Mouse (Mus musculus) urinary bladder, adult 18-20 months (tissue): ENCODE measurements around the gene 1700029H14Rik.
A peak's percentile ranks its signal among the peaks of the same experiment; 100 is the strongest.

ENCODE experiments used
- DNase-seq, 2 experiments: peaks; one replicate each; pipeline ENCODE4 v3.0.0; 2022; ENCODE audit warnings: low spot score in 2 of 2, mixed read lengths in 2 of 2

1700029H14Rik gene

DNA sequence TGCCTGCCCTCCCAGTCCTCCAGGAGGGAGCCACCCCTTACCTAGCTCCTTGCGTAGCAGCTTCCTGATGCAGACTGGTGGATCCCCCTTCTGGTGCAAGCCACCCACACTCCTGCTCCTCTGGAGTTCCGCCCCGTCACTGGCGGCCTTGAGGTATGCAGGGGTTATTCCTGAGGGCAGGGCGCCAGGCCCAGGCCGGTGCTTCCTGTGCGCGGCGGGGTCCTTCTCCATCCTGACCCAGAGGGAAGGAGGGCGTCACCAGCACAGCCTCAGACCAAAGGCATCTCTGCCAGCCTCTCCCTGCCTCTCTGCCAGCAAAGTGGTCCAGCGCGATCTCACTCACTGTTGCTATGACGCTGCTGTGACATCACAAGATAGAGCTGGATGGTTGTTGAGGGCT lies at the start of gene 1700029H14Rik:
Gene 1700029H14Rik, minus strand, starts transcription at position 344 of the 400 bp plus-strand sequence.
- DNase-seq: no peak

DNA sequence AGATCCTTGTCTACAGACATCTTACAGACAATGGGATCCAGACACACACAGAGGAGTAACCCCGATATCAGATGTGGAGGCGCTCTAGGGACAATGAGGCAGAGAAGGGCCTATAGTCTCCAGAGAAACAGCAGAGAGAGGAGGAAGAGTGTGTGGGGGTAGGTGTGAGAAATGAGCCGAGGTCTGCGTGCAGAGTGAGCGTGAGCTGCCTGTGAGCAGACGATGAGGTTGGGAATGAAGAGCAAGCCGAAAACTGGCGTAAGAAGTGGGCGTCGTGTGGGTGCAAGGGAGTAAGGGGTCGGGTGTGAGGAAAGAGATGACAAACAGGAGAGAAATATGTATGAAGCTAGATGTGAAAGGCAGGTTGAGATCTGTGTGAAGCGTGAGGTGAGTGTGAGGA lies 49.4 kb upstream of the 1700029H14Rik start:
- DNase-seq: no peak

DNA sequence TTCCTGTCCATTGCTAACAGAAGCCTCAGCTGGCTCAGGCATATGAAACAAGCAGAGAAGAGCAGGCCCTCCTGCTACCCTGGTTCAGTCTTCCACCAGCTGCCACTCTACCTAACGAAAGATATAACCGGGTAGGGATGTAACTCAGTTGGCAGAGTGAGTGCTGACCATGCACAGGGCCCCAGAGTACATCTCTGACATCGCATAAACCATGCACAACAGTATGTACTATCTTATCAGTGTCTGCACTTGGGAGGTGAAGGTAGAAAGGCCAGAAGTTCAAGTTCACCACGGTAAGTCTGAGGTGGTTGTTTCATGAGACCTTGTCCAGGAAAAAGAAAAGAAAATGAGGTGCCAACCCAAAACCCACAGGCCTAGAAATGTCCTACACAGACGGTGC lies 47.7 kb upstream of the 1700029H14Rik start:
- no peak for DNase-seq

GRCm38 (mm10) chr8:13608946-13609345 lies 46.7 kb upstream of the 1700029H14Rik start:
- DNase-seq: no peak

GRCm38 (mm10) chr8:13605920-13606480 lies 43.7 kb upstream of the 1700029H14Rik start:
- DNase-seq: no peak

DNA sequence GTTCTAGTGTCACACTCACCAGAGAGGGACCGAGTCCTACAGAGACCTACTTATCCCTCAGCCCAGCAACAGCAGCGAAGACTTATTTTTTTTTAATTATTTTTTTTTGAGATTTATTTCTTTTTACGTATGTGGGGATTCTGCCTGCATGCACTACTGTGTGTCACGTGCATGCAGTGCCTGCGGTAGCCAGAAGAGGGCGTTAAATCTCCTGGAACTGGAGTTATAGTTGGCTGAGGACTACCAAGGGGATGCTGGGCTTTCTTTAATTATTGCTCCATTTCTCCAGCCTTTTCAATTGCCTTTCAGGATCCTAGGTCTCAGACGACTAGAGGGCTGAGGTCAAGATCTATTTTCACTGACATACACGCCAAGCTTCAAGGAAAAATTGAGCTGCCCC lies 40.4 kb upstream of the 1700029H14Rik start:
- DNase-seq: no peak

DNA sequence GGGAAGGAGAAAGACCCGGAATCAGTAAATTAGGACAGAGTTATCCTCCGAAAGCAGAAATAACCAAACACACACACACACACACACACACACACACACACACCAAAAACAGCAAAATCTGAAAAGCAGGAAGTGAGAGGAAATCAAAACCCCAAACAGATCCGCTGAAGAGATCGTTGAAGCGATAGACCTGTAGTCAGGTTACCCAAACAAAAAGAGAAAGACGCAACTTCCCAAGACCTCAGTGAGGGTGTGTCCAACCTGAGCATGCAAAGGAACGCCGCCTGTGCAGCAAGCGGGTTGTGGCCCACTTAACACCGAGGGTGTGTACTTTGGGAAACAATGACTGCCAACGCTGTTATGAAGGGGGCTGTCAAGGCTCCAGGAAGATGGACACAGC lies 38.9 kb upstream of the 1700029H14Rik start:
- DNase-seq: no peak

GRCm38 (mm10) chr8:13600716-13601115 lies 38.5 kb upstream of the 1700029H14Rik start:
- DNase-seq: no peak

DNA sequence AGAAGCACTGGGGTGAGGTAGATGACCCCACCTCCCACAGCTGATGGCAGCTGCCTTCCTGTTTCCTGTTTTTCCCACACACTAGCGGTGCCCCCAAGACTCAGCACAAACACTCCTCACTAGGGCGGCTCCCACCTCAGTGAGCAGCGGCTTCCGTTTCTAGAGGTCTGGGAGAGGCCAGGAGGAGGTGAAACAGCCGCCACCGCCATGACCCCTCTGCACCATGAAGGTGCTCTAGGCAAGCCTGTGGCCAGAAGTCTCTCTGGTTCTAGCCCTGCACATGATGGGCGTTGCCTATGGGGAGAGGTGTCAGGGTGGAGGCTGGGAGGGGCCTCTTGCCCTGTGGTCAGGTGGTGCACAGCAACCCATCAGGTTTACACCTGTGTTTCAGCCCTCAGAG lies 37.9 kb upstream of the 1700029H14Rik start:
- no peak for DNase-seq

GRCm38 (mm10) chr8:13597777-13598176 lies 35.5 kb upstream of the 1700029H14Rik start:
- no peak for DNase-seq

- no peak for DNase-seq
Measured at GRCm38 (mm10) chr8:13595861-13596260, 33.6 kb upstream of the 1700029H14Rik start.

- DNase-seq: peak in 1 of 2 experiments; percentile 68
Measured at GRCm38 (mm10) chr8:13594884-13595323, 32.6 kb upstream of the 1700029H14Rik start.

DNA sequence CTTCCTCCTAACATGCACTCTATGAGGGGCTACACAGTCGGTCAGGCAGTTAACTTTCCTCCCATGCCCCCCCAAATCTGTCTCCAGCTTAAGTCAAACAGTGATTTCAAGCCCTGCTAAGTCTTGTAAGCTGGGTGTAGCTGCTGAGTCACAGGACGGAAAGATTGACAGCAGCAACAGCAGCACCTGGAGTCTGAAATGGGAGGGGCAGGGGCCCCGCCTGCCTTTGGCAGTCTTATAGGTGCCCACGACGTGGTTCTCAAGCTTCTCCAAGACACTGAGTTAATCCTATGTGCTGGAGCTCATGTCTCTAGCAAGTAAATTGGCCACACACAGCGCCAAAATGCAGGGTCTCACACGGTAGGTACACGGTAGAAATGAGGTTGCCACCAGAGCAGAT lies 31.1 kb upstream of the 1700029H14Rik start:
- peak in 1 of 2 experiments; percentile 30 for DNase-seq

GRCm38 (mm10) chr8:13591246-13591645 lies 29.0 kb upstream of the 1700029H14Rik start:
- DNase-seq: no peak

DNA sequence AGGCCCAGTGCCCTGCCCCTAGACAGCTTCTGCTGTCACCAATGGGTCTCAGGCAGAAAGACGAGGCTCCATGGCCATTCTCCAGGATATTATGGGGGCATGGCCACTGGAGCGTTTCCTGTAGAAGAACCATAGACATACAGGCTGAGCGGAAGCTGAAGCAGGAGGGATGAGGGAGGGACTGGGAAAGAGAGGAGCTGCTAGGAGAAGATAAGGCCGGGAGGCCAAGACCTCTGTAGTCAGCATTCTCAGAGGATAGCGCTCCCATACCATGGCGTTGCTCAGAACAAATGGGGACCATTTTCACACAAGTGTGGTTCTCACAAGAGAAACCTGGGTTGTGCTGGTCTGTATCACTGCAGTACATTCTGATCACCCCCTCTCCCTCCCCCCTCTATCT lies 26.8 kb upstream of the 1700029H14Rik start:
- no peak for DNase-seq

DNA sequence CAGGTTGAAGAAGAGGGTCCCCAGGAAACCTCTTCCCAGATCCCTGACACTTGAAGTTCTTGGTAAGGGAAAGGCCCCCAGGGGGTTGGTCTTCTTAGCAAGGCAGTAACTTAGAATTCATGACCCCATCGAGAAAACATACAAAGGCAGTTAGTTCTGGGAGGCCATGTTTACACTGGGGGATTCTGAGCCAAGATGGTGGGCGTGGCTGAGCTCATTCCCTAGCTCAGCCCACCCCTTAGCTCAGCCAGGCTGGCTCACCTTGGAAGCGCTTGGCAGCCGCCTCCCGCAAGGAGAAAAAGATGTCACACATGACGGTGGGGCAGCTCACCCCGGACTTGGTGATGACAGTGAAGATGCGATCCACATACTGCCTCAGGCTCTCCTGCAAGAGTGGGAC lies 22.4 kb upstream of the 1700029H14Rik start:
- no peak for DNase-seq

DNA sequence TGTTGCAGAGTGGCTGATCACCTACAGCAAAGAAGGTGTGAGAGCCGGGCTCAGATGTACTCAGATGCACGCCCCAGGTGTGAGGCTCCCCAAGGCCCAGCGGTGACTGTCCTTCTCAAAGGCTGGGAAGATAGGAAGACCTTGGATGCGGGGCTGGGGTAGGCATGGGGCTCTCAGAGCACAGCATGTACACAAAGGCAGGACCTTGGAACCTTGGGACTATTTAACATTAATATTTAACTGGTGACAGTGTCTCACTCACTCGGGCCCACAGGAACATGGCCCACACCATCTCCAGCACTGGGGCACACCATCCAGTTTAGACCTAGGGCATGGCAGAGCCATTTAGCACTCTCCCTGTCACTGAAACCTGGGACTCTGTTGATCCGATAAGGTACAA lies 15.6 kb upstream of the 1700029H14Rik start:
- DNase-seq: no peak

DNA sequence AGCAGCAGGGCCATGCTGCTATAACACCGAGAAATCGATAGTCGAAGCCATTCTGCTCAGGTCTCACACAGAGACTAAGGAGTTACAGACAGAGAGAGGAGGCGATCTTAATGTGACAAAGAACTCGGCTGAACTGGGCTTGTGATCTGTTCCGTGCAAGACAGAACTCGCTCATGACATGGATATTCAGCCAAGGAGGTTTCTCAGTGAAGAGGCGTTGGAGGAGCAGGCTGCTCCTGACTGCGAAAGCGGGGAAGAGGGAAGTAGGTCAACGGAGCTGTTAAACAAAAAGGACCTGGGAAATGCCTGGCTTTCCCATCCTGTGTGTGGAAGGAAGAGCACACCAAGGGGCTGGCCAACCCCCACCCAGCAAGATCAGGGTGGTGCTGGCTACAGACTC lies 9.7 kb upstream of the 1700029H14Rik start:
- DNase-seq: no peak

DNA sequence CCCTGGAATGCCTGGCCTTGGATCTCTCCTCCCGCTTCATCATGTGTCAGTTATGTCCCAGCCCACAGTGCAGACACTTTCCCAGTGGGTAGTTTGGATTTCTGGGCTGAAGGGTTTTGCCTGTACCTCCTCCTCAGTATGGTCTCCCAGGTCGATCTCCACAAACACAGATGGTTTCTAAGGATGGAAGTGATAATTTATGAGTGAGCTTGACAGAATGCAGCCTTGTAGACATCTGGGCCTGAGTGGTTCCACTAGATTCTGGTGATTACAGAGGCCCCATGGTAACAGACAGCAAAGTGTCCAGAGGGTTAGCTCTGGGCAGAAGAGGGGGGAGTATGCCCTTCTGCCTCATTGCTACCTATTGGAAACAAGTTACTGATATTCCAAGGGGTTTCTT lies 4.7 kb downstream of the 1700029H14Rik start:
- no peak for DNase-seq

GRCm38 (mm10) chr8:13551574-13551830 lies 10.8 kb downstream of the 1700029H14Rik start:
- no peak for DNase-seq

DNA sequence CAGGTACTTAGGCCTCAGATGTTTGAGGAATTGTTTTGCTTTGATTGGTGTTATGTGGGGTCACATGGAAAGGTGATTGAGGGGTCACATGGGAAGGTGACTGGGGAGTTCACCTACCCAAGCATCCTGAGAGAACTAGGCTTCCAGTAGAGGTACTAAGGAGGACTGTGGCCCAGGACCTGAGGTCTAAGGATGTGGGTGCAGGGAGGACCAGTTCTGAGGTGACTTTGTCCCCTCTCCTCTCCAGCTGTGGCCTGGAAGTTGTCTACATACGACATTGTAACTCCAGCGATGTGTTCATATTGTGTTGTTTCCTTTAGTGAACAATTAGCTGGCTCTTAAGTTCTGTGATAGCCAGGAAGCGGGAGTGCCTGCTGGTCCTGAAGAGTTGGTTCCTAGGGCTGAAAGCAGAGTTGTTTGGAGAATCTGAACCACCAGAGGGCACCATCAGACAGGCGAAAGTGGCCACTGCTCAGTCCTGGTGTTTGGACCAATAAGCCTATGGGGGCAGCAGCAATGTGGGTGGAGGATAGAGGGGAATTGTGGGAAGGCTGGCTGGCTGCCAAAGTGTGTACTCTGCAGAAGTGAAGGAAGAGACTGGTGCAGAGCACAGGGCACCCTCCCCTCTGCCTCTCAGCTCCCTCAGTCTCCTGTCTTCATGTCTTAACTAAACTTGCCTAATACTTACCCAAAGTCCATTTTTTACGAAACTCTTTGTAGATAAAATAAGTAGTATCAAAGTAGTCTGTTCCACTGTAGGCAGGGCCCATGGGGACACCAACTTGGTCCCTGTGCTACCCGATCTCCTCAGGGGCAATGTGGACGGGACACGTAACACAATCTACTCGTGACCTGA lies 11.3 kb downstream of the 1700029H14Rik start:
- peak; percentile 78 to 87 for DNase-seq

DNA sequence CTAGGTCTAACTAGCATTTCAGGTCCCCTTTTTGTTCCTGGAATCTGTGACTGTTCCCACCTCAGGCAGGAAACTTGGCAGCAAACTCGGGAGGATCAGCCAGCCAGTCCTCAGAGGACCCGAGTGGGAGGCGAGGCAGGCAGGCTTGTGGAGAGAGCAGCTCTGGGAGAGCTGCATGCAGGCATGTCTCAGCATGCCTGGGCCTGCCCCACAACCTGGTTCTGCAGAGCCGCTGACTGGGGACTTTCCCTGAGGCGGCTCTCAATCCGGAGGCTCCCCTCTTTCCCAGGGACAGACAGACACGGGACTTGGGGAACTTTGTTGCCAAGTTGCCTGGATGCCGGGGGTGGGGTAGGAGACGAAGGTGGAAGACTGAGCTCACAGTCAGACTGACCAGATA lies 13.4 kb downstream of the 1700029H14Rik start:
- peak; percentile 66 to 74 for DNase-seq

GRCm38 (mm10) chr8:13548235-13548634 lies 14.0 kb downstream of the 1700029H14Rik start:
- no peak for DNase-seq

DNA sequence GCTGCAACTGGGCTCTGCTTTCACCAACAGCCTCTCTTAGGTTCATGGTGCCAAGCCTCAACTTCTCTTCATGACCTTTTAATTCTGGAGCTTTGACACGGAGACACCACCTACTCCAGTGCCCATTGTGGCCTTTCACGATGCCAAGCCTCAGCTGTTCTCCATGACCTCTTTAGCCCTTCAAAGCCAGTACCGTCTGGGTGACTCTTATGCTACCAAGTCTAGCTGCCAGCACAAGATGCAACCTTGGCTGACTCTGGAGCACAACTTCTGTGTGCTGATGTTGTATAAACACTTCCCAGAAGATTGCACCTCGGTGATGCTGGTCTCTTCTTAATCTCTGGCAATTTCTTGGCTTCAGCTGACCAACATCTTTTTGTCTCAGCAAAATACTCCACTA lies 15.8 kb downstream of the 1700029H14Rik start:
- no peak for DNase-seq
